Mouse (Mus musculus): ENCODE data around the gene Dbnl. TPM values are rescaled to one million over a fixed set of nuclear protein-coding genes. Genes with fewer than 3 reads are reported as not detected.

Dbnl gene
- 84.5 and 90.0 TPM in 2 replicates for total RNA-seq (2015)
- 176 and 179 TPM in 2 replicates for total RNA-seq (2017)

- ATAC-seq (ENCODE audit: poor library complexity, severe bottlenecking): peak; percentile 71
Measured at GRCm38 (mm10) chr11:5788056-5789014, at the start of gene Dbnl. Dbnl (plus strand) TSS chr11:5788488.

DNA sequence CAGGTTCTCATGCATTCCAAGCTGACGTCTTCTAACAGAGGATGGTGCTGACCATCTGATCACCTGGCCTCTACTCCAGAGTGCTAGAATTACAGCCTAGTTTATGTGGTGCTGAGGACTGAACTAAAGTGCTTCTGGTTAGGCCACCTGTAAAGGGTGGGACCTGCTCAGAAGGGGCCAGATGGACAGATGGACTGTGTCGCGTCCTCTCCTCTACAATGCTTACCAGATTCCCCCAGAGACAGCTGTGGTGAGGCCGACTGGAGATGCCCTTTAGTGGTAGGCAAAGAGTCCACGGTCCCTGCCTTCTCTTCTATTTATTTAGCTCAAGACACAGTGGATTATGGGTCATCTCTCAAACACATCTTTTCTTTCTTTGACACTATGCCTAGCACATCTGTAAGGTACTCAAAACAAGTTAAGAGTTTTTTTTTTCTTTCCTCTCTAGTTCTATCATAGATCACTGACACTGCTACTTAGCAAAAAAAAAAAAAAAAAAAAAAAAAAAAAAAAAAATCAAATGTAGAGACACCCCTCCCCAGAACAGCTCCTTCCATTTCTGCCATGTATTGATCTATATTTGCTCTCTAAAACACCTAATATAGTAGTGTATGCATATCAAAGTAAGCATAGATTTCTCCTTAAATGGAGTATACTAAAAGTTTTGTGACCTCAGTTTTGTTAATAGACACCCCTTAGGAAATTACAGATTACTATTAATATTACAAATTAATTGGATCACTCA is 49.2 kb upstream of the Dbnl start:
- ATAC-seq (ENCODE audit: poor library complexity, severe bottlenecking): no peak

GRCm38 (mm10) chr11:5739846-5740245 is 48.4 kb upstream of the Dbnl start:
- ATAC-seq (ENCODE audit: poor library complexity, severe bottlenecking): no peak

DNA sequence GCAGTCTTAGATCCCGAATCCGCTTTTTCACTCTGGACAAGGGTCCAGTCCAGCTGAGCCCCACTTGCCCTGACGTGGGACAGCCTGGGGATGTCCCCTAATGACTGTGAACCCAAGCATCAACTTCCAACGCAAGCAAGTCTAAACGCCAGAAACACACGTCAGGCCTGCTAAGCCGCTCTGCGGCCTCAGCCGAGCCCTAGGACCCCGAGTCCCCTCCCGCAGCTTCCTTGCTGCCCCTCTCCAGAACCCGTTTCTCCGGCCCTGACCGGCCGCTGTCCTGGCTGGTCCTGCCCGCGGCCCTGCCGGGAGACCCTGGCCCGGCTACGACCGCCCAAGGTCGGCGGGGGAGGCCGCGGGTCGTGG is 47.7 kb upstream of the Dbnl start:
- peak; percentile 33; the same call in 1 of the 2 replicates for ATAC-seq (ENCODE audit: poor library complexity, severe bottlenecking)

DNA sequence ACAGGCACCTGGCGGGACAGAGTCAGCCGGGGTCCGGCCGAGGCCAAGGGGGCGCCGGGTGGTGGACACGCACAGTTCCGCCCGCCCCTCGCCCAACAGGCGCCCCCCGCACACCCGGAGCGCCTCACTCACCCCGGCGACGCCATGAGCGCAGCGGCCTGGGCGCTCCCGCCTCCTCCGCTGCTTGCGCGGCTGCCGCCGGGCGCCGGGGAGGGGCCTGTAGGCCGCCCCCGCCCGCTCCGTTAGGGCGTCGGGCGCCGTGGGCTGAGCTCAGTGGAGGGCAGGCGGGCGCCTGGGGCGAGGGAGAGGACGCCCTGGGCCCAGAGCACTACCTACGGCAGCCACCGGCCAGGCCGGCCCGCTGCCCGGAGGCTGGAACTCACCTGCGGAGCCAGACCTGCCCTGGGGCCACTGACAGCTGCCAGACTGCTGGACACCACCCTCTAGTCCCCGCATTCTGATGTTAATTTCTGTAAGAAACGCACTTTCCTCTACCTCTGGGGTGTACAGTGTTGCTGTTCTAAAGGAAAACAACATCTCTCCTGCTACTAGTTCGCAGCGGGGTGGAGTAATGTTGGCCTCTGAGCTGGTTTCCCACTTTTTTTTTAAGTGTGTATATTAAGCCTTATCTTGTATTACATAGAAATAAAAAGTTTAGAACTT is 47.2 kb upstream of the Dbnl start:
- peak; percentile 97 for ATAC-seq (ENCODE audit: poor library complexity, severe bottlenecking)

- ATAC-seq (ENCODE audit: poor library complexity, severe bottlenecking): no peak
Measured at GRCm38 (mm10) chr11:5742106-5742505, 46.2 kb upstream of the Dbnl start.

DNA sequence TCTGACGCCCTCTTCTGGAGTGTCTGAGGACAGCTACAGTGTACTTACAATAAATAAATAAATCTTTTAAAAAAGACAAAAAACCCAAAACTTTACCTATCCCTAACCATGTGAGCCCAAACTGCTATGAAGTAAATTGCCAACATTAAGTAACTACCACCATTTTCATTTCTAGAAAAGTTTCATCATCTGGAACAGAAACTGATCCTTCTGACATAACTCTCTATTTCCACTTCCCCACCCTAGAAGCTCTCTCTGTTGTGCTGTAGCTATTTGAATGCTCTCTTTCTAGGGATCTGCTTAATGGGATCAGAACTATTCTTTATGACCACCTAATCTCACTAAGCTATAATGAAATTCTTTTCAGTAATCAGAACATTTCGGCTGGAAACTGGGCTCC is 43.3 kb upstream of the Dbnl start:
- ATAC-seq (ENCODE audit: poor library complexity, severe bottlenecking): no peak

DNA sequence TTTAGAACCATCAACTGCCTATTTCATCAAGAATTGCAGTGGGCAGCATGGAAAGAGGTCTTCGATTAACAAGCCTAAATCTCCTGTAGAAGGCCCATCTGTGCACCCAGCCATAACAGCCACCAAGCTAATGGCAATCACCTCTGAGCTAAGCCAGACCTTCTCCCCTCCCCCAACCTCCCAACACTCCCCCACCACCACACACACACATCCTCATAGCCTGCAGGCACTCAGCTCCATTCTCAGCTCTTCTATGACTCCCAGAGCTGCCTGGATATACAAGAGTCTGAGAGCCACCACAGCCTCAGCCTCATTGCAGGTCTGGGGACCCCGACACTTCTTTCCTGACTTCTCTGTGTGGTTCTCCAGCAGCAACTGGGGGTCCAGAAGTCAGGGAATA is 34.5 kb upstream of the Dbnl start:
- no peak for ATAC-seq (ENCODE audit: poor library complexity, severe bottlenecking)

GRCm38 (mm10) chr11:5761820-5762632 is 26.3 kb upstream of the Dbnl start, which contains the start of gene Urgcp:
Urgcp (minus strand) TSS chr11:5762376.
- peak; percentile 91 for ATAC-seq (ENCODE audit: poor library complexity, severe bottlenecking)

DNA sequence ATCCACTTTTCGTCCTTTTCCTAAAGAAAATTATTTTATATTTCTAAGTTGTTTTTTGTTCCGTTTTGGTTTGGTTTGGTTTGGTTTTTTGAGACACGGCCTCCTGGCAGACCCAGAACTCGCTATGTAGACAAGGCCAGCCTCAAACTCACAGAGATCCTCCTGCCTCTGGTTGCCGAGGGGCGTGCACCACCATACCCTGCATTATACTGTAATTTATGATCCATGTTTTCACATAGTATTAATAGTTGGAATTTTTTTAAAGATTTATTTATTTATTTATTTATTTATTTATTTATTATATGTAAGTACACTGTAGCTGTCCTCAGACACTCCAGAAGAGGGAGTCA is 25.7 kb upstream of the Dbnl start:
- ATAC-seq (ENCODE audit: poor library complexity, severe bottlenecking): no peak

- ATAC-seq (ENCODE audit: poor library complexity, severe bottlenecking): no peak
Measured at GRCm38 (mm10) chr11:5766019-5766418, 22.3 kb upstream of the Dbnl start.

DNA sequence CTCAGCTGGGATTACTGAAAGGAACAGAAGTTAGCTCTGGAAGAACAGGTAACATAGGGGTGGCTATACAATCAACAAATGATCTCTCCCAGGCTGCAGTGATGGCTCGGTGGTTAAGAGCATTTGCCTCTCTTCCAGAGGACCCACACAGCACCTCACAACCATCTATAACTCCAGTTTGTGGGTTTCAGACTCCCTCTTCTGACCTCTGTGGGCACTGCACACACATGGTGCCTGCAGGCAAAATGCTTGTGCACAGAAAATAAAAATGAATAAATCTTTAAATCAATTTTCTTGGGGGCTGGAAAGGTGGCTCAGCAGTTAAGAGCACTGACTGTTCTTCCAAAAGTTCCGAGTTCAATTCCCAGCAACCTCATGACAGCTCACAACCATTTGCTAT is 9.8 kb upstream of the Dbnl start:
- no peak for ATAC-seq (ENCODE audit: poor library complexity, severe bottlenecking)

GRCm38 (mm10) chr11:5780035-5780499 is 8.2 kb upstream of the Dbnl start:
- no peak for ATAC-seq (ENCODE audit: poor library complexity, severe bottlenecking)

DNA sequence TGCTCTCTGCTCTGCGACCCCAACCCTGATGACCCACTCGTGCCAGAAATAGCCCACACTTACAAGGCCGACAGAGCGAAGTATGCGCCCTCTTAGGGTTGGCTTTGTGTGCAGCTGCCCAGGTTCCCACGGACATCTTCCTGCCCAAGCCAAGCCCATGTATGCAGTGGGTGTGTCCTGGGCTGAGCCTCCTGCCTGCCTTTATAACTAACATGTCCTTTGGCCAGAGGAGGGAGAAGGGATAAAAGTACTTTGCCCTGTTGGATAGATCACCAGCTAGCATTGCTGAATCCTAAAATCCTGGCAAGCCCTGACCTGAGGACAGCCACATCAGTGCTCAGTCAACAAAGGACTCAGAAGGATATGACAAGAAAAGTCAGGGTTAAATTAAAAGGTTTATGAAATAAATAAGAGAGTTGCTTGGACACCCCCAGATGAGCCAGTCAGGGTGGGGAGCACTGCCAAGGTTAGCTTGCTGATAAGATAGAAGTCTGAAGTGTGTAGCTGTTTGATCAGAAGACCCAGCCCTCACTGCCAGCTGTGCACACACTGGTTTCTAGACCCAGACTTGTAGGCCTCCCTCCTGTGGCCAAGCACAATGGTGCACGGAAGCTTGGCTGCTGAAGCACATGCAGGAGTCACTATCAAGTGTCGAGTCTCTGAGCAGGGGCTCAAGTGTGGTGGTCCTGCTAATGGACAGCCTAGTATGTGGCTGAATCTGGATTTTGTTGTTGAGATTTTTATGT is 5.9 kb upstream of the Dbnl start:
- no peak for ATAC-seq (ENCODE audit: poor library complexity, severe bottlenecking)

DNA sequence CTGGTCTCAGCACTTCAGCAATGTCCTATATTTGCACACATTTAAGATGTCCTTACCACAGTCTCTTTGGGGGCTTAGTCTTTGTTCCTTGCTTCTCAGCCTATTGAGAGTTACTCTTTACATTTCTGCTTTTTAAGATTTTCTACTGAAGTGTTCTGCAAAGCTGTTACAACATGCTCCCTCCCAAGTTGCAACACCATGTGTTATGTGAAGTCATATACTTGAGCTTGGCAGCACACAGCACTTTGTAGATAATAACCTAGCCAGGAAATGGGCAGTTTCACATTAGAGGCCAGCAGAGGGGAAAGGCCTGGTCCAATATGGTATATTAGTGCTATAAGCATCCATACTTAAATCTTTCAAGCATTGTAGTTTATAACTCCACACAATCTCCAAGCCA is 2.6 kb upstream of the Dbnl start:
- peak; percentile 25 for ATAC-seq (ENCODE audit: poor library complexity, severe bottlenecking)

DNA sequence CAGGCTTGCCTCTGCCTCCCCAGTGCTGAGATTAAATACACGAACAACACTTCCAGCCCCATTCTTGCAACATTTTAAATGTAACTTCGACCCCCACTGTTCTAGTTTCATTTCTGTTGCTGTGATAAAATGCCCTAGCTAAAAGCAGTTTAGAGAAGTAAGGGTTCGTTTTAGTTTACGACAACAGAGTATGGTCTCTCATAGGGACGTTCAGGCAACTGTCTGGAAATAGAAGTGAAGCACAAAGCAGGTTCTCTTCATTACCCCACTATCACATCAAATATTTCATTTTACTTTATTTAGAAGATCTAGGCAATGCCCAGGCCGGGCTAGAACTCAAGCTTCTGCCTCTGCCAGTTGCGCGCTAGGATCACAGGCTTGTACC is 625 bp upstream of the Dbnl start:
- 0 out of 2 replicates have a peak, but pooled peaks have one; percentile 1 for ATAC-seq (ENCODE audit: poor library complexity, severe bottlenecking)

GRCm38 (mm10) chr11:5789071-5789753 is 924 bp downstream of the Dbnl start:
- ATAC-seq (ENCODE audit: poor library complexity, severe bottlenecking): peak; percentile 42

DNA sequence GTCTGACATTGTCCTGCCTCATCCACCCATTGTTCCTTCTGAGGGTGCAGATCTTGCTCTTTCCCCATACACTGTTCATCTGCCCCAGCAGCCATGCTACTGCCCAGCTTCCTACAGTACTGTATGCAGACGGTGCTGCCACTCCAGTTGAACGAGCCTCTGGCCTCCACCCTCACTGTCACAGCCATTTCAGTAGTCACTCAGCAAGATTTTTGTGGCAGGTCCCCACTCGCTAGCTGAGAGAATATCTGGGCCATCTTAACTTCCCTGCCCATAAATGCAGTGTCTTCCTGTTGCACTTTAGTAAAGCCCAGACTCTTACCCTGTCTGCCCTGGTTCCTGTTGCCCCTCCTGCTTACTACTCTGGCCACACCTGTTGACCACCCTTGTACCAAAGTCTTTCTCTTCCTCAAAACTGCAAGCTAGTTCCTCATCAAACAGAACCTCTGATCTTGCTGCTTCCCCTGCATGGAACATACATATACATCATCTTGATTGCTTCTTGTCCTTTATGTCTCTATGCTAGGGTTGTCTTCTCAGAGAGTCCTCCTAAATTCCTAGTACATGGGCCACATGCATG is 1.6 kb downstream of the Dbnl start:
- peak; percentile 25 for ATAC-seq (ENCODE audit: poor library complexity, severe bottlenecking)

- ATAC-seq (ENCODE audit: poor library complexity, severe bottlenecking): no peak
Measured at GRCm38 (mm10) chr11:5790431-5790830, 2.1 kb downstream of the Dbnl start.
